Mouse (Mus musculus) small intestine, adult 2 months (tissue): ENCODE measurements around the gene Ick.

Experiments used
- CTCF ChIP-seq: fragments of 200-500 bp; IDR thresholded peaks from 2 replicates; pipeline ENCODE4 v1.5.1; 2012; ENCODE audit warnings: low read depth, mild to moderate bottlenecking, control low read depth, inconsistent platforms, low read length, moderate library complexity, mixed read lengths; ENCODE audit not compliant: insufficient replicate concordance, insufficient read length; ENCODE audit errors: extremely low read depth
- POLR2A ChIP-seq: fragments of 200-500 bp; IDR thresholded peaks from 2 replicates; pipeline ENCODE4 v1.6.1; 2012; ENCODE audit warnings: low read depth, mild to moderate bottlenecking, control low read depth, inconsistent platforms, low read length, moderate library complexity

GRCm38 (mm10) chr9:78126643-78127042 lies 17.7 kb downstream of the Ick start:
- no peak for TF ChIP-seq POLR2A
- TF ChIP-seq CTCF = no peak
